Mouse (Mus musculus) forebrain, postnatal 0 days (tissue): ENCODE measurements around the gene Gm10375. TPM values are rescaled to one million over a fixed set of nuclear protein-coding genes. Genes with fewer than 3 reads are reported as not detected.
"Not testable (repeated sequence)": the region's sequence is repeated elsewhere in the genome, so short reads cannot be mapped to it uniquely, and the experiment has no call there.

Source experiments
- ATAC-seq: fragments of 200-750 bp; cut with Nextera tagmentation; 2 replicates; pipeline ENCODE4 v1.8.0; 2017; ENCODE audit warnings: mild to moderate bottlenecking, moderate library complexity
- DNase-seq: peaks from one replicate; pipeline ENCODE4 v3.0.0-alpha.2; 2015
- H3K27ac ChIP-seq: fragments of 300-500 bp; sonication (generic); 2 replicates; pipeline ENCODE4 v1.5.1; 2014; ENCODE audit warnings: low read depth, mild to moderate bottlenecking, antibody characterized with exemption, low read length, moderate library complexity, mixed read lengths
- H3K27me3 ChIP-seq: fragments of 300-500 bp; sonication (generic); 2 replicates; pipeline ENCODE4 v1.6.1; 2014; ENCODE audit warnings: mild to moderate bottlenecking, low read length, mixed read lengths; ENCODE audit not compliant: insufficient read depth
- H3K36me3 ChIP-seq: fragments of 300-500 bp; sonication (generic); 2 replicates; pipeline ENCODE4 v1.6.1; 2014; ENCODE audit warnings: mild to moderate bottlenecking, moderate library complexity; ENCODE audit not compliant: insufficient read depth
- H3K4me1 ChIP-seq: fragments of 300-500 bp; sonication (generic); 2 replicates; pipeline ENCODE4 v1.6.1; 2014; ENCODE audit warnings: antibody characterized with exemption; ENCODE audit not compliant: insufficient read depth
- H3K4me2 ChIP-seq: fragments of 300-500 bp; sonication (generic); 2 replicates; pipeline ENCODE4 v1.6.1; 2014; ENCODE audit warnings: low read depth, mild to moderate bottlenecking, moderate library complexity
- H3K4me3 ChIP-seq: fragments of 300-500 bp; sonication (generic); 2 replicates; pipeline ENCODE4 v1.5.1; 2014; ENCODE audit warnings: low read depth, low read length, mixed read lengths
- H3K9ac ChIP-seq: fragments of 300-500 bp; sonication (generic); 2 replicates; pipeline ENCODE4 v1.6.1; 2014; ENCODE audit warnings: mild to moderate bottlenecking
- H3K9me3 ChIP-seq: fragments of 300-500 bp; sonication (generic); 2 replicates; pipeline ENCODE4 v1.6.1; 2016; ENCODE audit warnings: low read length
- WGBS: fragments of 180-500 bp; shearing (Covaris S2); extraction: QIAGEN DNeasy Blood & Tissue Kit; methylation state at CpG from one replicate; pipeline ENCODE4 v1.1.7; 2014; 5-methylcytosine and 5-hydroxymethylcytosine counted together
- polyA plus RNA-seq: library from polyadenylated mRNA; unstranded; fragments of >200 nt; fragmentation: Nextera tagmentation; extraction: Ambion mirVana; gene quantifications from 2 replicates; pipeline ENCODE4 v1.2.1, GENCODE M21; 2015
- total RNA-seq: library from RNA; depleted of rRNA; stranded (reverse); fragments of >200 nt; gene quantifications from 2 replicates; pipeline ENCODE4 v1.2.3, GENCODE M21; 2014; rRNA removed

Gm10375 gene
- total RNA-seq (not detected in 2 replicates), polyA plus RNA-seq (not detected in 2 replicates)

DNA sequence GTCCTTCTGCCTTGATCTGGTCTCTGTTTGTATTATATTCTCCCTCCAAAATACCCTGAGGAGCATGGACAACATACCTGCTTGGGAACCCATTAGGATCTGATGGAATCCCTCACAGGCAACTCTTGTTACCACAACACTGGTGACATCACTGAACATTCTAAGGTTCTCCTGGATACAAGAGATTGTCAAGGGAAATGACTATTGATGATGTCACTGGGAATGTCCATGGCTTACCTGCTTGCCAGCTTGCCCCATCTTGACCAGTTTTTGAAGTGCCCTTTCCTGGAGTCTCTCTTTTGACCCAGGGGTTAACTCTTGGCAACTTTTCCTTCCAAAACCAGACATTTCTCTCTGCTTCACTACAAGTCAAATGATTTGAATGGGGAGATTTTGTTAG lies at the start of gene Gm10375:
TSS of gene Gm10375 (minus strand) at position 101 of the 400 bp plus-strand sequence.
- H3K4me2 ChIP-seq, ATAC-seq, H3K36me3 ChIP-seq, H3K9me3 ChIP-seq, H3K4me1 ChIP-seq, DNase-seq, H3K9ac ChIP-seq, H3K27ac ChIP-seq, H3K4me3 ChIP-seq, H3K27me3 ChIP-seq: not testable (repeated sequence)

DNA sequence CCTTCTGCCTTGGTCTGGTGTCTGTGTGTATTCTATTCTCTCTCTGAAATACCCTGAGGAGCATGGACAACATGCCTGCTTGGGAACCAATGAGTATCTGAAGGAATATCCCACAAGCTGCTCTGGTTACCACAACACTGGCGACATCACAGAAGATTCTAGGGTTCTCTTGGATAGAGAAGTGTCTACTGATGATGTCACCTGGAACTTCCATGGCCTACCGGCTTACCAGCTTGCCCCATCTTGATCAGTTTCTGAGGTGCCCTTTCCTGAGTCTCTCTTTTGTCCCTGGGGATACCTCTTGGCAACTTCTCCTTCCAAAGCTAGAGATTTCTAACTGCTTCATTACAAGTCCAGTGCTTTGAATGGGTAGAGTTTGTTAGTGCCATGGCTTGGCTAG lies 28.8 kb downstream of the Gm10375 start, which contains the start of gene Gm17654:
TSS of gene Gm17654 (minus strand) at position 101 of the 400 bp plus-strand sequence.
- not testable (repeated sequence) for H3K4me1 ChIP-seq, DNase-seq, H3K9me3 ChIP-seq, H3K9ac ChIP-seq, H3K36me3 ChIP-seq, H3K27me3 ChIP-seq, H3K27ac ChIP-seq, ATAC-seq, H3K4me3 ChIP-seq, H3K4me2 ChIP-seq
- WGBS = 80% methylated on average over 1 of the region's 2 CpGs

DNA sequence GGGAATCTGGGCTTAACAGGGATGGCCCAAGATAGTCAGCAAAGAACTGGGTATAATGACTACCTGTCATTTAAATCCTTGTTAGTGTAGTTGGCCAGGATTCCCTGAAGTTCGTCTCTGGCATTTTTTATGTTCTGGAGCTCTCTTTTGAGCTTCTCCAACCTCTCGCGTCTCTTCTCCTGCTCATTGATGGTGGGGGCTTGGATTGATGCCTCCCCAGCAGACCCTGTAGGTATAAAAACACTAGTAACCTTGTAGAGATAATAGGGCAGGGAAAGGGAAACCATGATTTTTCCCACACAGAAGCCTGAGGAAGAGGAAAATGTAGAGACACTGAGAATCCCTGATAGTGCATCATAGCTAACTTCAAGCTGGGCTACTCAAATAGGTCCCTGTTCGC lies 29.8 kb downstream of the Gm10375 start:
- H3K4me3 ChIP-seq, H3K9me3 ChIP-seq, H3K4me1 ChIP-seq, ATAC-seq, H3K27me3 ChIP-seq, H3K9ac ChIP-seq, H3K27ac ChIP-seq, H3K4me2 ChIP-seq, H3K36me3 ChIP-seq, DNase-seq: not testable (repeated sequence)
- 90% methylated on average over 4 of the region's 4 CpGs for WGBS

Other genes starting within 250 kb of the Gm10375 start
- gene Gm8138, start 191.7 kb downstream of the Gm10375 start, total RNA-seq = not detected in 2 replicates
- not detected in 2 replicates for gene Gm8138, start 191.7 kb downstream of the Gm10375 start, polyA plus RNA-seq
- gene Gm5799, start 64.4 kb downstream of the Gm10375 start, total RNA-seq = not detected in 2 replicates
- gene Gm5799, start 64.4 kb downstream of the Gm10375 start, polyA plus RNA-seq = not detected in 2 replicates
- gene Gm17654, start 28.9 kb downstream of the Gm10375 start, total RNA-seq = not detected in 2 replicates
- not detected in 2 replicates for gene Gm17654, start 28.9 kb downstream of the Gm10375 start, polyA plus RNA-seq
- not detected in 2 replicates for gene Gm8165, start 69.2 kb upstream of the Gm10375 start, total RNA-seq
- gene Gm8165, start 69.2 kb upstream of the Gm10375 start, polyA plus RNA-seq = not detected in 2 replicates
- gene Gm7324, start 89.8 kb upstream of the Gm10375 start, total RNA-seq = 0.46 and 0.67 TPM in 2 replicates
- 0.55 and 0.90 TPM in 2 replicates for gene Gm7324, start 89.8 kb upstream of the Gm10375 start, polyA plus RNA-seq
- not detected in 2 replicates for gene Gm16506, start 119.5 kb upstream of the Gm10375 start, total RNA-seq
- gene Gm16506, start 119.5 kb upstream of the Gm10375 start, polyA plus RNA-seq = not detected in 2 replicates
- not detected in 2 replicates for gene Gm6526, start 139.9 kb upstream of the Gm10375 start, total RNA-seq
- gene Gm6526, start 139.9 kb upstream of the Gm10375 start, polyA plus RNA-seq = not detected in 2 replicates
- not detected in 2 replicates for gene Gm8180, start 176.7 kb upstream of the Gm10375 start, total RNA-seq
- not detected in 2 replicates for gene Gm8180, start 176.7 kb upstream of the Gm10375 start, polyA plus RNA-seq